In genomic region chr13:43503395-43503850, GRCm38 (mm10) we compare ENCODE assay signal across 9 mouse cellular contexts. TPM values are rescaled to one million over a fixed set of nuclear protein-coding genes. Genes with fewer than 3 reads are reported as not detected.
DNase-seq lines count a peak whose midpoint lies in the region; ATAC-seq lines count a peak whose summit lies in the region.
"Had no signal": no experiment of that assay in that cellular context is flagged by ENCODE, and none has a peak within 500 bp of the region (broad histone marks: within the 10 kb centered on the region; RNA-seq: fewer than 3 reads in every experiment).

No protein-coding gene starts in this region.

- DNase-seq in heart, adult 18-20 months: peak; percentile 45 to 52
- no peak for DNase-seq in heart, postnatal 25 days (ENCODE audit: low spot score)
- peak; percentile 79 for DNase-seq in embryo, embryonic 9.5 days (ENCODE audit: extremely low spot score)
- DNase-seq in limb, embryonic 11.5 days (ENCODE audit: low spot score): peak; percentile 67
- peak; percentile 74 for DNase-seq in midbrain, embryonic 10.5 days (ENCODE audit: low spot score)
- peak; percentile 58 for DNase-seq in testis, postnatal 10 days (ENCODE audit: low spot score)
- DNase-seq in left cerebral cortex, postnatal 25 days (ENCODE audit: low spot score in 2 of 2): no peak

- H3K4me3 ChIP-seq in limb, embryonic 11.5 days (ENCODE audit: low read depth, low read length): peak overlapping the region; percentile 22; the same call in 1 of the 2 replicates
- H3K4me3 ChIP-seq in midbrain, embryonic 10.5 days: peak overlapping the region; percentile 50

- H3K27ac ChIP-seq in limb, embryonic 11.5 days (replicated peaks; ENCODE audit: low read depth, low read length): no peak overlapping the region
- peak overlapping the region; percentile 81 for H3K27ac ChIP-seq in midbrain, embryonic 10.5 days (replicated peaks)

- intact Hi-C loops in heart, postnatal 25 days (cut with DNase I): no loop called here
- intact Hi-C loops in left cerebral cortex, postnatal 25 days (cut with DNase I): no loop called here

- ATAC-seq in hematopoietic stem cell, adult 5-6 weeks (replicated peaks in 1 of 2; ENCODE audit: insufficient read depth in 1 of 2, low FRiP score in 2 of 2, low TSS enrichment in 1 of 2, low read depth in 1 of 2, poor library complexity in 2 of 2, severe bottlenecking in 2 of 2): peak; percentile 51 to 54; a peak in 3 of 4 replicates
- no peak for ATAC-seq in limb, embryonic 11.5 days (ENCODE audit: insufficient number of reproducible peaks, low FRiP score, low TSS enrichment, low read depth)
- ATAC-seq: Patski had no signal

- H3K27me3 ChIP-seq in limb, embryonic 11.5 days (ENCODE audit: control insufficient read depth, insufficient read depth, low read length): no peaks in the 10 kb centered on the region
- H3K27me3 ChIP-seq in midbrain, embryonic 10.5 days (ENCODE audit: low read depth, poor library complexity, severe bottlenecking): no peaks in the 10 kb centered on the region

- WGBS in limb, embryonic 11.5 days: under 1% methylated on average over 19 of the region's 19 CpGs
- under 1% methylated on average over 19 of the region's 19 CpGs for WGBS in midbrain, embryonic 10.5 days

- H3K4me1 ChIP-seq in limb, embryonic 11.5 days (ENCODE audit: control insufficient read depth, insufficient read depth, low read length): 0 out of 2 replicates have a peak, but pooled peaks cover 2% of the 10 kb centered on the region
- H3K4me1 ChIP-seq in midbrain, embryonic 10.5 days: peaks cover 15% of the 10 kb centered on the region

- H3K4me2 ChIP-seq in limb, embryonic 11.5 days (ENCODE audit: low read depth, severe bottlenecking): peak overlapping the region; percentile 53

- H3K36me3 ChIP-seq in limb, embryonic 11.5 days (ENCODE audit: control insufficient read depth, insufficient read depth, low read length): no peaks in the 10 kb centered on the region
- no peaks in the 10 kb centered on the region for H3K36me3 ChIP-seq in midbrain, embryonic 10.5 days

- peak overlapping the region; percentile 60 for H3K9ac ChIP-seq in limb, embryonic 11.5 days (ENCODE audit: low read length)

- H3K9me3 ChIP-seq in limb, embryonic 11.5 days (ENCODE audit: control insufficient read depth, low read length): no peaks in the 10 kb centered on the region
- H3K9me3 ChIP-seq in midbrain, embryonic 10.5 days (replicated peaks): no peaks in the 10 kb centered on the region

RNA-seq across cellular contexts. Expression of gene Ranbp9, which starts 22.3 kb away (rescaled TPM):
- total RNA-seq in heart, adult 18-20 months (2021): 10 to 100 TPM; 40.5 to 45.0 TPM
- total RNA-seq in heart, postnatal 25 days (2021): 10 to 100 TPM; 43.3 to 43.6 TPM
- total RNA-seq in hematopoietic stem cell, adult 5-6 weeks (2017): 92.1 and 108 TPM in 2 replicates
- 12.7 and 14.5 TPM in 2 replicates for polyA plus RNA-seq in limb, embryonic 11.5 days (2014; fragmentation: Nextera tagmentation; extraction: Ambion mirVana)
- 7.7 and 9.3 TPM in 2 replicates for polyA plus RNA-seq in midbrain, embryonic 10.5 days (2016; fragmentation: Nextera tagmentation; extraction: Ambion mirVana)
- 10 to 100 TPM; 98.7 to 100.0 TPM for total RNA-seq in left cerebral cortex, postnatal 25 days (2021)

RNA-seq across cellular contexts. Expression of gene Mcur1, which starts 56.6 kb away (rescaled TPM):
- 10 to 100 TPM; 49.3 to 52.2 TPM for total RNA-seq in heart, adult 18-20 months (2021)
- total RNA-seq in heart, postnatal 25 days (2021): 10 to 100 TPM; 45.0 to 46.3 TPM
- 32.2 and 34.8 TPM in 2 replicates for total RNA-seq in hematopoietic stem cell, adult 5-6 weeks (2017)
- 13.9 and 17.0 TPM in 2 replicates for polyA plus RNA-seq in limb, embryonic 11.5 days (2014; fragmentation: Nextera tagmentation; extraction: Ambion mirVana)
- polyA plus RNA-seq in midbrain, embryonic 10.5 days (2016; fragmentation: Nextera tagmentation; extraction: Ambion mirVana): 8.1 and 10.4 TPM in 2 replicates
- 10 to 100 TPM; 14.2 to 16.9 TPM for total RNA-seq in left cerebral cortex, postnatal 25 days (2021)

Comparison
In these comparisons a context has a peak if more than half of its experiments do, and no peak if none do; other contexts are left out.
1. DNase-seq: peak in heart, adult 18-20 months (2 of 2), embryo, embryonic 9.5 days (single experiment), limb, embryonic 11.5 days (single experiment), midbrain, embryonic 10.5 days (single experiment) and testis, postnatal 10 days (single experiment); none in heart, postnatal 25 days (single experiment) and left cerebral cortex, postnatal 25 days (0 of 2).